Mouse (Mus musculus): ENCODE results near the gene Pdpn.

Gene Pdpn

GRCm38 (mm10) chr4:143298431-143299315 is 691 bp downstream of the Pdpn start:
- DNase-seq (ENCODE audit: low spot score in 2 of 2), result no peak

GRCm38 (mm10) chr4:143297016-143297556 is 2.3 kb downstream of the Pdpn start:
- no peak for DNase-seq (ENCODE audit: low spot score in 2 of 2)

GRCm38 (mm10) chr4:143296153-143296552 is 3.2 kb downstream of the Pdpn start:
- no peak for DNase-seq (ENCODE audit: low spot score in 2 of 2)

DNA sequence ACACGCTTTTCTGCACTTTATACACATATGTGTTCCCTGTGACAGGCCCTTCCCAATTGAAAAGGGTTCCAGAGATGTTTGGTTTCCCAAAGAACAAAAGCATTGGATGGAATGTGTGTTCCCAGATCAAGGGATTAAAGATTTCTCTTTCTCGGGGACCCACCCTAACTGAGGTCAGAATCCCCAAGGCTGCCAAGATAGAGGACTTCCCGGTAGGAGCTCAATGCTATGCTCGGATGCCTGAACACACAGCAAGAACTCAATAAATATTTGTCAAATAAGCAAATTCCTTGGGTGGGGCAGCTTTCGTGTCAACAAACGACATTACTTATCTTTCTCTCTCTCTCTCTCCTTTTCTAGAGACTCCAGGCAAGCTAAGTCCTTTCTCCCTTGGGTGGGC is 5.0 kb downstream of the Pdpn start:
- DNase-seq (ENCODE audit: low spot score in 2 of 2), result no peak

DNA sequence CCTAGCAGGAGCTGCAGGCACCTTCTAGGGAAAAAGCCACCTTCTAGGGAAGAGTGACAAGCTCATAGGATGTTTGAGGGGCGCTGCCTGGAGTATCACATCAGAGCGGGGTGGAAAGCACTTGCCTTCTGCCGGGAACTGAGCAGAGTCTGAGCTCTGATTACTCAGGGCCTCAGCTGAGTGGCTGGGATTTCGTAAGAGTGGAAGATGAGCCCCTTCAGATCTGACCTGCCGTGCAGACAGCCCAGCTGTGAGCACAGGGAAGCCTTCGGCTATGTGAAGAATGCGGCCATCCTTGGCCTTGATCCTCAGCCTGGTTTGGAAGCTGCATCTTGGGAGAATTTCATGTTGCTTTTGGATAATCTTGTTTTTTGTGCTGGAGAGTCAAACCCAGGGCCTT is 10.5 kb downstream of the Pdpn start:
- no peak for DNase-seq (ENCODE audit: low spot score in 2 of 2)

DNA sequence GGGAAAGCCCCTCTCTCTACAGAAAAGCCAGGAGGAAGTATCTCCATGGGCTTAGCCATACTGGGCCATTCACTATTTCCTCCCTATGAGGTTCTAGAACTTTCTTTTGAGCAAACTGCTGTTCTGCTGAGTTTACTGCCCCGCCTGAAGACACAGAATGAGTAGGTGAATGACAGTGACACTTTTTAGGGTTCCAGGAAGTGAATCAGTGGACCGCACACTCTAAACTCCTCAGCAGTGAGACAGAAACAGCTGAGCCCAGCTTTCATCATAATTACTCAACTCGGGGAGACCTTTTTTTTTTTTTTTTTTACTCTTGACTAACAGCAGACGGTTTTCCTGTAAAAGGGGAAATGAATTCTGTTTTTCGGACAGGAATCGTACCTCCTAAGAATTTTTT is 10.9 kb downstream of the Pdpn start:
- DNase-seq (ENCODE audit: low spot score in 2 of 2), result no peak

DNA sequence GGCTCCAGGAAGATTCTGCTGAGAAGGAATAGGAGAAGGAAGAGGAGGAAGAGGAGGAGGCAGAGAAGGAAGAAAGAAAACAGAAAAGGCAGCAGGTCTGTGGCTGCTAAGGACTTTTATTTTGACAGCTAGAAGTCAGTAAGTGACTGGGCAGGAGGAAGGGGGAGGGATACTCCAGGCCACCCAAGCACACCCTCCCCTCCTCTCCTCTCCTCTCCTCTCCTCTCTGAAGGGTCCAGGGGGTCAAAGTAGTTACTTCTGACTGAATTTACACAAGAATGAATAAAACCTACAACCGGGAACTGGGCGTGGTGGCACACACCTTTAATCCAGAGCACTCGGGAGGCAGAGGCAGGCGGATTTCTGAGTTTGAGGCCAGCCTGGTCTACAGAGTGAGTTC is 12.3 kb downstream of the Pdpn start:
- no peak for DNase-seq (ENCODE audit: low spot score in 2 of 2)

DNA sequence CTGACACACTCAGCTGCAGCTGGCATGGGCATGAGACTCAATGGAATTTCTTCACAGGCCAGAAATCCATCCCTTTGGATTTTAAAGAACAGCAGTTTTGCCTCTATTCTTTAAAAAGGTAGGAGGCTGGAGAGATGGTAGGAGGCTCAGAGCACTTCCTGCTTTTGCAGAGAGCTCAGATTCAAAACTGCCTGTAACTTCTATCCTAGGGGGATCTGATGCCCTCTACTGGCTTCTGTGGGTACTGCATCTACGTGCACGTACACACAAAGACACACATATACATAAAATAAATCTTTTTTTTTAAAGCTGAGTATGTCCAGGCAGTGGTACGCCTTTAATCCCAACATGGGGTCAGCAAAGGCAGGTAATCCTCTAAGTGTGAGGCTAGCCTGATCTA is 19.2 kb downstream of the Pdpn start:
- peak; percentile 43 to 56 for DNase-seq (ENCODE audit: low spot score in 2 of 2)

GRCm38 (mm10) chr4:143279661-143280060 is 19.7 kb downstream of the Pdpn start:
- peak in 1 of 2 experiments; percentile 32 for DNase-seq (ENCODE audit: low spot score in 2 of 2)

GRCm38 (mm10) chr4:143279016-143279415 is 20.3 kb downstream of the Pdpn start:
- DNase-seq (ENCODE audit: low spot score in 2 of 2), result no peak

GRCm38 (mm10) chr4:143278429-143278871 is 20.9 kb downstream of the Pdpn start:
- DNase-seq (ENCODE audit: low spot score in 2 of 2), result peak; percentile 58 to 61

DNA sequence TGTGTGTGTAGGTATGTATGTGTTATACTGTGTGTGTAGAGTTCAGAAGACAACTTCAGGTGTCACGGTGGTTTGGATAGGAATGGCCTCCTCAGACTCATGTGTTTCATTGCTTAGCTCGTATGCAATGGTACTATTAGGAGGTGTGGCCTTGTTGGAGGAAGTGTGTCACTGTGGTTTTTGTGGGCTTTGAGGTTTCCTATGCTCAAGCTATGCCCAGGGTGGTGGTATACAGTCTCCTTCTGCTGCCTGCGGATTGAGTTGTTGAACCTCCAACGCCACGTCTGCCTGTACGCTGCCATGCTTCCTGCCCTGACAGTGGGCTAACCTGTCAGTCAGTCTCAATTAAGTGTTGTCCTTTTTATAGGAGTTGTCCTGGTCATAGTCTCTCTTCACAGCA is 22.0 kb downstream of the Pdpn start:
- DNase-seq (ENCODE audit: low spot score in 2 of 2), result no peak

DNA sequence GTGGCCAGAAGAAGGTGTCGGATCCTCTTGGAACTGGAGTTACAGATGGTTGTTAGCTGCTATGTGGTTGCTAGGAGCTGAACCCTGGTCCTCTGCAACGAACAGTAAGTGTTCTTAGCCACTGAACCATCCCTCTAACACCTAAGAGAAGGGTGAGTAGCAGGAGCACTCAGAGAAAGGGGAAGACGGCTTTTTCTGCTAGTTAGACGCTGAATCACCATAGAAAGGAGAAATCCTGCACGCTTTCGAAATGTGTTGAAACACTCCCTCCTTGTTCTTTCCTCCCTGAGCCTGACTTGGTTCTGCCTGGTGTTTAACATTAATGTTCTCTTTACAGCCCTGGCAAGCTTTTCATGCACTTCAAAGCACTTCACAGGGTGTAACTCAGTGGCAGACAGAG is 27.8 kb downstream of the Pdpn start:
- DNase-seq (ENCODE audit: low spot score in 2 of 2), result no peak

DNA sequence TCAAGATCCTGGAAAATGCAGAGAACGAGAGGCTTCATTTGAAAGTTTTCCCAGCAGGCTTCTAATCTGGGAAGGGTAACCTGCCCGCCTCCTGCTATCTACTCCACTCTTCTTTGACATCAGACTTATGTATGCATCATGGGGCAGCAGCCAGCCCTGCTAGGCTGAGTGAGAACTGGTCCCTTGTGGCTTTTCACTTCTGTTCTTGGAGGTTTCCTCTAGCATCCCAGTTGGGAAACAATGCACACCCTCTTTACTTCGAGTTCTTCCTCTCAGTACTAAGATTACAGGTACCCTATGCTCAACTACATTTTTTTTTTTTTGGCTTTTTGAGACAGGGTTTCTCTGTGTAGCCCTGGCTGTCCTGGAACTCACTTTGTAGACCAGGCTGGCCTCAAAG is 28.5 kb downstream of the Pdpn start:
- no peak for DNase-seq (ENCODE audit: low spot score in 2 of 2)

DNA sequence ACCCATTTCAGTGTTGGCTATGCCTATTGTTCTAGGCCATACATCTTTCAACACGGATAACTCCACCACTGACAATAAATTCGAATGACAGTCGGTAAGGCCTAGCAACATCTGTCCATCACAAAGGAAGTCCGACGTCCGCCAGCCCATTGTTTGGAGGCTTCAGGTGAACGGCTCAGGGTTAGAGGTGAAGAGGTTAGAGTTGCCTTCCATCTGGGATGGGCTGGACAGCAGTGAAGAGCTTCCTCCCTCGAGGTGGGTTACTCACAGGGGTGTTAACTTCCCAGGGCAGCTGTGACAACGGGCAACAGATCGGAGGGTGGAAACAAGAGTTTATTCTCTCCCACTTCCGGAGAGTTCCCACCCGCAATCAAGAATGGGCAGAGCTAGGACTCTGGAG is 36.7 kb downstream of the Pdpn start:
- no peak for DNase-seq (ENCODE audit: low spot score in 2 of 2)

DNA sequence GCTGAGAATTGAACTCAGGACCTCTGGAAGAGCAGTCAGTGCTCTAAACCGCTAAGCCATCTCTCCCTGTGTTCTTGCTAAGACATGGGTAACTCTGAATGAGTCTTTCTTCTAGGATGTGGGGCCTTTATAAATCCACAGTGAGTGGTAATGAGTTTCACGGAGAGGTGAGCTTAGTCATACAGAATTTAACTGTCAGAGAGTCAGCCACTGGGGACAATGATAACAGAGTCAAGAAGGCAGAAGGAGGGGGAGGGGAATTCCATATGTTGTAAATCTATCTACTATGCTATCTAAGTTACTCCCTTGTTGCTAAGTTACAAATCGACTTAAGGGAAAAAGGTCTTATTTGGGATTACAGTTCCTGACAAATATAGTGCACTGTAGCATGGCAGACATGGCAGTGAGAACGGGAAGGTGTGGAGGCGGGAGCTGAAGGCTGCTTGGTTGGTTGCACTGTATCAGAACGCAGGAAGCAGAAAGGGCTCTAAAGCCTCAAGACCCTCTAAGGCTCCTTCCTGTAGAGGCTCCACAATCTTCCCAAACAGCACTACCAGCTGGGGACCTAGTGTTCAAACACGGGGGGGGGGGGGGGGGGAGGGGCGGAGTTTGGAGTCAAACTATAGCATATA is 39.5 kb downstream of the Pdpn start:
- peak in 1 of 2 experiments; percentile 45 for DNase-seq (ENCODE audit: low spot score in 2 of 2)

GRCm38 (mm10) chr4:143258517-143258916 is 40.8 kb downstream of the Pdpn start:
- DNase-seq (ENCODE audit: low spot score in 2 of 2), result peak; percentile 42 to 67

DNA sequence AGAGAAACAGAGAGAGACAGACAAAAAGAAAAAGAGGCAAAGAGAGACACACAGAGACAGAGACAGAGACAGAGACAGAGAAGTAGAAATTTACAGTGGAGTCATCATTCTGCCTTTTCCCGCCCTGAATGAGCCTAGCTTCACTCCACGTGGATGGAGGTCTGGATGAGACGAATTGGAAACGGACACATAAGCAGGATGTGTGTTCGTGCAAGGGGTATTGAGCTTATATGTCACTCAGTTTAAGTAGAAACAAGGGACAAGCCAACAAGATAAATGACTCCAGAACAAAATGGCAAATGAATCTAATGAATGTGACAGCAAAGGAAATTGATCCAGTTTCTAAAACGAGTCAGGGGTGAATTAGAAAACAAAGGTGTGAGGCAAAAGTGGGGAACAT is 41.4 kb downstream of the Pdpn start:
- no peak for DNase-seq (ENCODE audit: low spot score in 2 of 2)

DNA sequence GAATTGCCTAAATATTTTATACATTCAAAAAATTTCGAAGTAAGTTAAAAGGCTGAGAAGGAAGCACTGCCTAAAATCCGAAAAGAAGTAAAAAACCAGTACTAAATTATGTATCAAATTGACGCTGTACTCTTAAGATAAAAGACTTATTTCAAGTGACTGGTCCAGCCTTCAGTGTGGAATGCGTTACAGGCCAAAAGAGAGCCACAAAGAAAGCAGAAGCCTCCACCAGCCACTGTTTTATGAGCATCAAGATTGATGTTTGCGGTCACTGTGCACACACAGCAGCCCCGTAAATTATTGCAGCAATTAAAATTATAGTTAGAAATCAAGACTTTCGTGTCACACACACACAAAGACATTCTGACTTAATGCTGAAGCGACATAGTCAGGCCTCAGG is 43.8 kb downstream of the Pdpn start:
- DNase-seq (ENCODE audit: low spot score in 2 of 2), result no peak

GRCm38 (mm10) chr4:143253356-143253755 is 46.0 kb downstream of the Pdpn start:
- DNase-seq (ENCODE audit: low spot score in 2 of 2), result no peak

- no peak for DNase-seq (ENCODE audit: low spot score in 2 of 2)
Measured at GRCm38 (mm10) chr4:143248050-143248449, 51.3 kb downstream of the Pdpn start.

- DNase-seq (ENCODE audit: low spot score in 2 of 2), result no peak
Measured at GRCm38 (mm10) chr4:143241294-143241693, 58.1 kb downstream of the Pdpn start.

DNA sequence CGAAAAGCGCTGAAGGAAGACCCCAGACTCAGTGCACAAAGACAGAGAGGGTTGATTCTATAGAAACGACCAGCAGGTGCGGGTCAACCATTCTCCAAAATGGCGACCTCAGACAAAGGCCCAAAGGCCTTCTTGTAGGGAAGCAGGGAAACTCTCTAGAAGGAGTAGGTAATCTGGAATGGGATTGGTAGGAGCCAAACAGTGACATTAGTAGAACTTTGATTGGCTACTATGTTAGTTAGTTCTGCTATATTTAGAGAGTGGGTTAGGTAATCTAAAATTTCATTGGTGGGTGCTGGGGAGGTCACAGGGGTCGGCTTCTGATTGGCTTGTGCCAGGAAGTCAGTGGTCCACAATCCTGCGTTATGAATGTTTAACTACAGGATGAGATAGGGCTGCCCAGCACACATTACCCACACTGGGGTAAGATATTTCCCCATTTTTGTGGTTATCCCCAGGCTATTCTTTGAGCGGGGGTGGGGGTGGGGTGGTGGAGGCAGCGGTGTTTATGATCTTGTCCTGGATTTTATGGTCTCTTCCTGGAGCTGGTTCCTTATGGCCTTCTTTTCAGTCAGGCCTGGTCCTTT is 59.7 kb downstream of the Pdpn start:
- DNase-seq (ENCODE audit: low spot score in 2 of 2), result no peak

All from right cerebral cortex, postnatal 10 days (tissue).